Mouse (Mus musculus) ES-E14 (cell line): ENCODE data around the gene Gm13272.
"Not testable (repeated sequence)": the region's sequence is repeated elsewhere in the genome, so short reads cannot be mapped to it uniquely, and the experiment has no call there.

ENCODE experiments used
- CHD2 ChIP-seq: IDR thresholded peaks from 2 replicates; pipeline ENCODE4 v1.6.1; 2014; ENCODE audit warnings: mild to moderate bottlenecking, low read depth, low read length, inconsistent platforms
- HCFC1 ChIP-seq: IDR thresholded peaks from 2 replicates; pipeline ENCODE4 v1.6.1; 2012; ENCODE audit warnings: low read length, inconsistent platforms, borderline replicate concordance; ENCODE audit not compliant: insufficient read depth
- MAFK ChIP-seq: IDR thresholded peaks from 2 replicates; pipeline ENCODE4 v1.6.1; 2014; ENCODE audit warnings: mild to moderate bottlenecking, low read depth, low read length, inconsistent platforms; ENCODE audit not compliant: insufficient read depth

GRCm38 (mm10) chr4:88758751-88759150 lies 20.9 kb upstream of the Gm13272 start:
- not testable (repeated sequence) for TF ChIP-seq CHD2, MAFK, HCFC1
